Mouse (Mus musculus): ENCODE results near the gene Cstb.
A peak's percentile ranks its signal among the peaks of the same experiment; 100 is the strongest.

Cstb gene

GRCm38 (mm10) chr10:78461767-78462166 lies 36.3 kb downstream of the Cstb start:
- DNase-seq (ENCODE audit: low read depth) = peak; percentile 55

GRCm38 (mm10) chr10:78462945-78463768 lies 37.7 kb downstream of the Cstb start:
- no peak for DNase-seq (ENCODE audit: low read depth)

- DNase-seq (ENCODE audit: low read depth) = no peak
Measured at GRCm38 (mm10) chr10:78463769-78464167, 38.3 kb downstream of the Cstb start.

GRCm38 (mm10) chr10:78464201-78464791 lies 38.8 kb downstream of the Cstb start:
- DNase-seq (ENCODE audit: low read depth) = no peak

GRCm38 (mm10) chr10:78464792-78465207 lies 39.3 kb downstream of the Cstb start, which contains the start of gene Pdxk:
TSS of gene Pdxk (minus strand) at chr10:78464975.
- DNase-seq (ENCODE audit: low read depth) = peak; percentile 96

- DNase-seq (ENCODE audit: low read depth) = peak; percentile 54
Measured at GRCm38 (mm10) chr10:78465472-78465871, 40.0 kb downstream of the Cstb start.

GRCm38 (mm10) chr10:78466647-78467046 lies 41.2 kb downstream of the Cstb start:
- DNase-seq (ENCODE audit: low read depth) = no peak

GRCm38 (mm10) chr10:78467761-78468310 lies 42.4 kb downstream of the Cstb start:
- DNase-seq (ENCODE audit: low read depth) = no peak

- DNase-seq (ENCODE audit: low read depth) = no peak
Measured at GRCm38 (mm10) chr10:78470582-78471313, 45.3 kb downstream of the Cstb start.

- DNase-seq (ENCODE audit: low read depth) = no peak
Measured at GRCm38 (mm10) chr10:78472046-78472445, 46.6 kb downstream of the Cstb start.

GRCm38 (mm10) chr10:78473434-78473833 lies 48.0 kb downstream of the Cstb start:
- no peak for DNase-seq (ENCODE audit: low read depth)

- no peak for DNase-seq (ENCODE audit: low read depth)
Measured at GRCm38 (mm10) chr10:78474759-78475158, 49.3 kb downstream of the Cstb start.

- no peak for DNase-seq (ENCODE audit: low read depth)
Measured at GRCm38 (mm10) chr10:78476821-78477220, 51.4 kb downstream of the Cstb start.

Measured in naive thymus-derived CD4-positive, alpha-beta T cell, adult 2 months (primary cell).